Mouse (Mus musculus): ENCODE results near the gene Gnmt. TPM values are rescaled to one million over a fixed set of nuclear protein-coding genes. Genes with fewer than 3 reads are reported as not detected.

The Gnmt gene
- 0.23 and 1.5 TPM in 2 replicates for polyA plus RNA-seq (2014; fragmentation: Nextera tagmentation; extraction: Ambion mirVana)

DNA sequence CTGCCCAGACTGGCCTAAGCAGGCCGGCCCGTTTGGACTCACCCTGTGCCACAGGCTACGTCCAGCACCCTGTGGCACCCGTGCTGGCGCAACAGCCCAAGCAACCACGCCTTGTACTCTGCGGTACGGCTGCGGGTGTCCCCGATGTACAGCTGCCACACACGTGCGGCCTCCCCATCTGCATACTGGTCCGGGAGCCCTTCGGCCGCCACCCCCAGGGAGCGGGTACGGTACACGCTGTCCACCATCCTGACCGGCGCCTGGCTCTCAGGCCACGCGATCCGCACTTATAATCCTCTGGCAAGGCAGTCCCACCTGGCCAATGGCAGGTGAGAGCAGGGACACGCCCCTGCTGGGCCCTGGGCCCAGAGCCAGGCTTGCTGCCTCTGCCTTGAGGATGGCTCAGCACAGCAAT lies at the start of gene Gnmt:
Gene Gnmt, minus strand, starts transcription at position 265 of the 415 bp plus-strand sequence.
- Histone ChIP-seq H3K27ac (ENCODE audit: low read depth) (no peak within 1 kb of the TSS), H3K4me3 (ENCODE audit: low read depth, low read length) (no peak within 1 kb of the TSS), H3K27me3 (replicated peaks; ENCODE audit: control insufficient read depth, insufficient read depth, low read length) (peaks cover 18% of the 10 kb centered on the region), H3K9me3 (ENCODE audit: control insufficient read depth, low read length) (no peaks in the 10 kb centered on the region), H3K4me2 (ENCODE audit: low read length) (peak within 1 kb of the TSS; percentile 37), H3K4me1 (replicated peaks; ENCODE audit: control insufficient read depth, insufficient read depth, low read length) (no peaks in the 10 kb centered on the region), H3K36me3 (ENCODE audit: control insufficient read depth, insufficient read depth, low read length) (peaks cover 17% of the 10 kb centered on the region), H3K9ac (ENCODE audit: low read length) (no peak within 1 kb of the TSS)
- peak; percentile 58 for DNase-seq (ENCODE audit: low spot score)
- peak; percentile 42; the same call in 1 of the 2 replicates for ATAC-seq (replicated peaks; ENCODE audit: low FRiP score, low TSS enrichment, low read depth)
- 16% methylated on average over 24 of the region's 24 CpGs for WGBS

DNA sequence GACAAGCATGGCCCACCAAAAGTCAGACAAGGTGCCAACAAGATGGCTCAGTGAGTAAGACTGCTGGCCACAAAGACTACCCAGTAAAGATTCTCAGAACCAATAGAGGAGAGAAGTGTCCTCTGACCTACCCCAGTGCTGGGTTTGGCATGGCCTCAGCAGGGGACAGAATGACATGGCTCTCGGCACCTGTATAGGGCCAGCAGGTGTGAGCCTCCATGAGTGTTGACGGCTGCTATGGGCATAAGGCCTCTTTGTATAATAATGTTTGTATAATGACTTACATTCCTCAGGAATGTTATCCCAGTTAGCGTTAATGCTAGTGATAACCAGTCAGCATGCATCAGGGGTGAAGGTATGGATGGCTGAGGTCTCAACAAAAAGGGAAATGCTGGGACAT lies 47.1 kb upstream of the Gnmt start:
- no peak overlapping the region for H3K4me2 ChIP-seq (ENCODE audit: low read length)
- peaks cover 68% of the 10 kb centered on the region for H3K36me3 ChIP-seq (ENCODE audit: control insufficient read depth, insufficient read depth, low read length)
- DNase-seq (ENCODE audit: low spot score) = no peak

DNA sequence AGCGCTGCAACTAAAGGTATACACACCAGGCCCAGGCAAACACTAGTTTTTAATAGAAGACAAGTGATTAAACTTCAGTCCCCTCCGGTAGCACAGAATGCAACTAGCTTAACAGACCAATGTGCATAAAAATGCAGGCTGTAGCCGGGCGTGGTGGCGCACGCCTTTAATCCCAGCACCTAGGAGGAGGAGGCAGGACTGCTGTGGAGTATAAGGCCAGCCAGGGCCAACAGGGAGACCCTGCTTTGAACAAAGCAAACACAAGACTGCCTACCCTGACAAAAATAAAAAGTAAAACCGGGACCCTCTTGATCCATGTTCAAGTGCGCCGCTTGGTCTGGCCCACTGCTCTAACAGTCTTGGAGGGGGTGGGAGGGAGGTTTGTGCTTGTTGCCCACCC lies 46.1 kb upstream of the Gnmt start:
- no peak for ATAC-seq (replicated peaks; ENCODE audit: low FRiP score, low TSS enrichment, low read depth)
- no peak for DNase-seq (ENCODE audit: low spot score)
- peaks cover 15% of the 10 kb centered on the region for H3K4me1 ChIP-seq (replicated peaks; ENCODE audit: control insufficient read depth, insufficient read depth, low read length)
- H3K9ac ChIP-seq (ENCODE audit: low read length) = no peak overlapping the region
- H3K4me2 ChIP-seq (ENCODE audit: low read length) = no peak overlapping the region
- H3K9me3 ChIP-seq (ENCODE audit: control insufficient read depth, low read length) = no peaks in the 10 kb centered on the region
- H3K27me3 ChIP-seq (replicated peaks; ENCODE audit: control insufficient read depth, insufficient read depth, low read length) = no peaks in the 10 kb centered on the region
- no peak overlapping the region for H3K27ac ChIP-seq (ENCODE audit: low read depth)
- 94% methylated on average over 9 of the region's 9 CpGs for WGBS
- no peak overlapping the region for H3K4me3 ChIP-seq (ENCODE audit: low read depth, low read length)
- H3K36me3 ChIP-seq (ENCODE audit: control insufficient read depth, insufficient read depth, low read length) = peaks cover 60% of the 10 kb centered on the region

More for the DNA sequence above, 47.1 kb upstream of the Gnmt start:
- Histone ChIP-seq H3K27me3 (replicated peaks; ENCODE audit: control insufficient read depth, insufficient read depth, low read length) (no peaks in the 10 kb centered on the region), H3K27ac (ENCODE audit: low read depth) (no peak overlapping the region), H3K9ac (ENCODE audit: low read length) (no peak overlapping the region), H3K4me3 (ENCODE audit: low read depth, low read length) (no peak overlapping the region), H3K4me1 (replicated peaks; ENCODE audit: control insufficient read depth, insufficient read depth, low read length) (peaks cover 17% of the 10 kb centered on the region), H3K9me3 (ENCODE audit: control insufficient read depth, low read length) (no peaks in the 10 kb centered on the region)
- ATAC-seq (replicated peaks; ENCODE audit: low FRiP score, low TSS enrichment, low read depth) = no peak
- WGBS = 80% methylated on average over 3 of the region's 3 CpGs

DNA sequence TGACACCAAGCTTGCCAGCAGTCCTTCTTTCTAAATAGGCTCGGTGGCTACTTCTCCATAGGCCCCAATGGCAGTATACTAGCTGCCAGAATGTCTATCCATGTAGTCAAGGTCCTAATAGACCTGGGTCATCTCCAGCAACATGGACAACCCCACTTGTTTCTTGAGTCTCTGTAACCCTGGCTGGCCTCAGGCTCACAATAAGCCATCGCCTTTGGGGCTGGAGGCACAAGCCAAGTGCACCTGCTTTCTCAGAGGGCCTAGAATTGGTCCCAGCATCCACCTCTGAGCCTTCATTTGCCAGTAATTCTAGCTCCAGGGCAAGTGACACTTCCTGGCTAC lies 45.1 kb upstream of the Gnmt start:
- H3K9ac ChIP-seq (ENCODE audit: low read length) = no peak overlapping the region
- H3K4me3 ChIP-seq (ENCODE audit: low read depth, low read length) = no peak overlapping the region
- no peaks in the 10 kb centered on the region for H3K9me3 ChIP-seq (ENCODE audit: control insufficient read depth, low read length)
- H3K27me3 ChIP-seq (replicated peaks; ENCODE audit: control insufficient read depth, insufficient read depth, low read length) = no peaks in the 10 kb centered on the region
- no peak overlapping the region for H3K27ac ChIP-seq (ENCODE audit: low read depth)
- peaks cover 50% of the 10 kb centered on the region for H3K36me3 ChIP-seq (ENCODE audit: control insufficient read depth, insufficient read depth, low read length)
- 29% methylated on average over 2 of the region's 2 CpGs for WGBS
- H3K4me1 ChIP-seq (replicated peaks; ENCODE audit: control insufficient read depth, insufficient read depth, low read length) = peaks cover 15% of the 10 kb centered on the region
- no peak for DNase-seq (ENCODE audit: low spot score)
- H3K4me2 ChIP-seq (ENCODE audit: low read length) = peak overlapping the region; percentile 73
- no peak for ATAC-seq (replicated peaks; ENCODE audit: low FRiP score, low TSS enrichment, low read depth)

DNA sequence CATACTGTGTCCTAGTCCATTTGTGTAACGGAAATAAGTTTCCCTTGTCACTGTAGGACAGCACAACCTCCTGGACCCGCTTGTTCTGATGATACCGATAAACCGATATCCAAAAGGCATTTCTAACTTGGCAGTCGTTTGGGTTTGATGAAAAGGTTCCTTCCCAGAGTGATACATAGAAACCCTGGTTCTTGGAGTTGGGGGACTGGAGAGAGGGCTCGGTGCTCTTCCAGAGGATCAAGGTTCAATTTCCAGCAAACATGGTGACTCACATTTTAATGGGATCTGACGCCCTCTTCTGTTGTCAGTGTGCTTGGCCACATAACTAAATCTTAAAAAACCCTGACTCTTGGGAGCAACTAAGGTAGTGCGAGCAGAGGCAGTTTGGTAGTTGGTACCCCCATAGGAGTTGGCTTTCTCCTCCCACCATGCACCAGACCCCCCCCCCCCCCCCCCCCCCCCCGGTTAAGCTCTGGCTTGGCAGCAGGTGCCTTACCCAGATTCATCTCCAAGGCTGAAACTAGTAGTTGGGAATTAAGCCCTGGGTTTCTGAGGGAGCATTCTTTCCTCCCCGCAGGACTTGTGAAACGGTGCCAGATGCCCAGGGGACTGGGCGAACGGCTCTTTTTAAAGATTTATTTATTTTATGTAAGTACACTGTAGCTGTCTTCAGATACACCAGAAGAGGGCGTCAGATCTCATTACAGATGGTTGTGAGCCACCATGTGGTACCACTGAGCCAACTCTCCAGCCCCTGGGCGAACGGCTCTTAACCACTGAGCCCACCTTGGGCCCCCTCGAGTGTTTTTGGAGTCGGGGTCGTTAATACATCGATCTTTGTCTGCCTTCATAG lies 44.5 kb upstream of the Gnmt start:
- no peaks in the 10 kb centered on the region for H3K27me3 ChIP-seq (replicated peaks; ENCODE audit: control insufficient read depth, insufficient read depth, low read length)
- peak overlapping the region; percentile 73 for H3K4me2 ChIP-seq (ENCODE audit: low read length)
- H3K9me3 ChIP-seq (ENCODE audit: control insufficient read depth, low read length) = no peaks in the 10 kb centered on the region
- peak overlapping the region; percentile 78 for H3K9ac ChIP-seq (ENCODE audit: low read length)
- 9% methylated on average over 19 of the region's 20 CpGs for WGBS
- H3K36me3 ChIP-seq (ENCODE audit: control insufficient read depth, insufficient read depth, low read length) = peaks cover 44% of the 10 kb centered on the region
- ATAC-seq (replicated peaks; ENCODE audit: low FRiP score, low TSS enrichment, low read depth) = peak; percentile 15; the same call in 1 of the 2 replicates
- peaks cover 15% of the 10 kb centered on the region for H3K4me1 ChIP-seq (replicated peaks; ENCODE audit: control insufficient read depth, insufficient read depth, low read length)
- DNase-seq (ENCODE audit: low spot score) = peak; percentile 64
- peak overlapping the region; percentile 84 for H3K27ac ChIP-seq (ENCODE audit: low read depth)
- H3K4me3 ChIP-seq (ENCODE audit: low read depth, low read length) = peak overlapping the region; percentile 96

DNA sequence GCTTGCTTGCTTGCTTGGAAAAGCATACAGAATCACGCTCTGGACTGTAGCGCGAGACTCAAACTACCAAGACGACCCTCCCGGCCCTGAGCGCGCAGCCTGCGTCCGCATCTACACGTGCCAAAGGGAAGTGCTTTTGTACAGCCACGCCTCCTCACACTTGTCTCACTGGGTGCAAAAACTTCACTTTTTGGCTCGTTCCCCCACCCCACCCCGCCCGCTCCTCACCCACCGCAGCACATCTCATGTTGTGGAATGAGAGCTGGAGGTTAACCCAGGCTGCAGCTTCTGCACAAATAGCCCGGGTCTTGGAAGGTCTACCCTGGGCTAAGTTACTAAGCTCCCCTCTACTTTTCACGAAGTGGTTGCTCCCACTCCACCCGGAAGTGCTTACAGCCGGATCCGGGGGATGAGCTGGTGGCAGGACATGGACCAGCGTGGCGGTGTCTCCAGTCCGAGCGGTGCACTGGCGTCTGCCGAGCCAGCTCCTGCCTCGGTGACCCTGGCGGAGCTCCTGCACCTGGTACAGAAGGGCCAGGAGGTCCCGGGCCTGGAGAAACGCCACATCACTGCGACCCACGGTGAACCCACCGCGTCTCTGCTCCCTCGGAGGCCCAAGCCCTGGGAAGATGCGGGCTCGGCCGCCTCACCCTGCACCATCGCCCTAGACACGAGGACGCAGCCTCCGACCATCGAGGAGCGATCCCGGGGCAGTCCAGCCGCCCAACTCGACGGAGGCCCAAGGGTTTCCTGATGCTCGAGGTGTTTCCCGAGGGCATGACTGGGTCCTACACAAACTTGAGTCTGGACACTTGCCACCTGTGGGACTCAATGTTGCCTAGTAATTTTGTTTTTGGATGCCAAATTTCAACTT lies 43.7 kb upstream of the Gnmt start, which contains the start of gene 2310039H08Rik:
Gene 2310039H08Rik, plus strand, starts transcription at position 232 of the 874 bp plus-strand sequence.
- Histone ChIP-seq H3K27ac (ENCODE audit: low read depth) (peak within 1 kb of the TSS; percentile 84), H3K4me2 (ENCODE audit: low read length) (peak within 1 kb of the TSS; percentile 73), H3K4me3 (ENCODE audit: low read depth, low read length) (peak within 1 kb of the TSS; percentile 96), H3K4me1 (replicated peaks; ENCODE audit: control insufficient read depth, insufficient read depth, low read length) (peaks cover 15% of the 10 kb centered on the region), H3K9me3 (ENCODE audit: control insufficient read depth, low read length) (no peaks in the 10 kb centered on the region), H3K27me3 (replicated peaks; ENCODE audit: control insufficient read depth, insufficient read depth, low read length) (no peaks in the 10 kb centered on the region), H3K36me3 (ENCODE audit: control insufficient read depth, insufficient read depth, low read length) (peaks cover 35% of the 10 kb centered on the region), H3K9ac (ENCODE audit: low read length) (peak within 1 kb of the TSS; percentile 78)
- peak; percentile 86 for ATAC-seq (replicated peaks; ENCODE audit: low FRiP score, low TSS enrichment, low read depth)
- WGBS = under 1% methylated on average over 50 of the region's 50 CpGs
- peak; percentile 93 for DNase-seq (ENCODE audit: low spot score)

DNA sequence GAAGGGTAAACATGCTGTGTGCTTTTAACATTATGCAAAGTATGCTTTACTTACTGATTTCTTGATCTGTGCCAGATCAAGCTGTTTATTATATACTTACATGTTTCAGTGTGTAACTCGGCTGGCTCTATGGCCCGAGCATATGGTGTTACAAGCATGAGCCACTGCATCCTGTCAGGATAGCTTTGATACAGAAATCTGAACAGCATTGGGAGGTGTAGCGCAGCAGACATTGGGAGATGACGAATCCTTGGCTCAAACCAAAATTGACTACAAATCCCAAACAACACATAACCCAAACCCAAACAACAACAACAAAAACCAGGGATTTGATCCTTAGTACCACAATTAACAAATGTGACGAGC lies 43.1 kb upstream of the Gnmt start:
- peak; percentile 18; the same call in 1 of the 2 replicates for ATAC-seq (replicated peaks; ENCODE audit: low FRiP score, low TSS enrichment, low read depth)
- 5% methylated on average over 5 of the region's 5 CpGs for WGBS
- Histone ChIP-seq H3K9ac (ENCODE audit: low read length) (peak overlapping the region; percentile 78), H3K4me2 (ENCODE audit: low read length) (peak overlapping the region; percentile 73), H3K4me1 (replicated peaks; ENCODE audit: control insufficient read depth, insufficient read depth, low read length) (peaks cover 15% of the 10 kb centered on the region), H3K27me3 (replicated peaks; ENCODE audit: control insufficient read depth, insufficient read depth, low read length) (no peaks in the 10 kb centered on the region), H3K27ac (ENCODE audit: low read depth) (peak overlapping the region; percentile 60), H3K4me3 (ENCODE audit: low read depth, low read length) (peak overlapping the region; percentile 96), H3K36me3 (ENCODE audit: control insufficient read depth, insufficient read depth, low read length) (peaks cover 29% of the 10 kb centered on the region), H3K9me3 (ENCODE audit: control insufficient read depth, low read length) (no peaks in the 10 kb centered on the region)
- DNase-seq (ENCODE audit: low spot score) = no peak

DNA sequence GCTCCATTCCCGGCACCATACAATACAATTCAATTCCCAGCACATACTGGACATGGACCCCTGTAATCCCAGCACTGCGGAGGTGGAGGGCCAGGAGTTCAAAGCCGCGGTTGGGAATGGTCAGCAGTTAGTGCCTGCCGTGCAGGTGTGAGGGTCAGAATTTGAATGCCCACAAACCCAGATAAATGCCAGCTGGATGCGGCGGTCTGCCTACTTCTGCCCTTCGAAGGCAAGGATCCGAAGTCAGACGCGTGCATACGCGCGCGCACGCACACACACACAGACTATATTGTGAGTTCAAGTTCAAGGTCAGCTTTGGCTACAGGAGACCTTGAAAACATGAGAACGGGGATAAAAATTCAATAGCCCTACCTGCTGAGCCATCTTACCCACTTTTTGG lies 42.6 kb upstream of the Gnmt start:
- ATAC-seq (replicated peaks; ENCODE audit: low FRiP score, low TSS enrichment, low read depth) = no peak
- no peak for DNase-seq (ENCODE audit: low spot score)
- Histone ChIP-seq H3K27ac (ENCODE audit: low read depth) (peak overlapping the region; percentile 60; the same call in 1 of the 2 replicates), H3K27me3 (replicated peaks; ENCODE audit: control insufficient read depth, insufficient read depth, low read length) (no peaks in the 10 kb centered on the region), H3K4me1 (replicated peaks; ENCODE audit: control insufficient read depth, insufficient read depth, low read length) (peaks cover 15% of the 10 kb centered on the region), H3K4me2 (ENCODE audit: low read length) (peak overlapping the region; percentile 73), H3K9me3 (ENCODE audit: control insufficient read depth, low read length) (no peaks in the 10 kb centered on the region), H3K36me3 (ENCODE audit: control insufficient read depth, insufficient read depth, low read length) (peaks cover 25% of the 10 kb centered on the region), H3K4me3 (ENCODE audit: low read depth, low read length) (peak overlapping the region; percentile 96), H3K9ac (ENCODE audit: low read length) (peak overlapping the region; percentile 78; the same call in 1 of the 2 replicates)
- 65% methylated on average over 17 of the region's 17 CpGs for WGBS
